Mouse (Mus musculus): ENCODE measurements at regions not wholly inside any gene's neighbourhood (a gene's known extent, or its start where the extent isn't known, plus 50 kb on each side); places are given as distances from the start of the nearest gene placed in this dataset.
A peak's percentile ranks its signal among the peaks of the same experiment; 100 is the strongest.

DNA sequence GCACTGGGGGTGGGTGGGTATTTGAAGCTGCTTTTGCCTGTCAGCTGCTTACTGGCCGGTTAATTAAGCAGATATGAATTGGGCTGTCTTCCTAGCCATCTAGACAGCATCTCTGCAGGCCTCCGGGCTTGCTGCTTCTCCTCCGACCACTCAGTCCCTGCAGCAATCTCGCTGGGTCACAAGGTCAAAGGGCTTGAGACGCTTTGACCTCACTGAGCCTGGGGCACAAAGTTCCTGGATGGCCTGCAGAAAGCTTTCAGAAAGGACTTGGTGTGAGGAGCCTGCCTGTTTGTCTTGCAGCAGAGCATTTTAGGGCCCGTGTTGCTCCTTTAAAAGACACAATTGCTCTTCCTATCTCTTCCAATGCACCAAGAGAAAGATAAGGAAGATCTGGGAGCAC is 83.7 kb upstream of the Ppp2r5a start:
- no peak for DNase-seq (ENCODE audit: low spot score)

GRCm38 (mm10) chr1:191484726-191485425 is 81.8 kb upstream of the Ppp2r5a start:
- no peak for DNase-seq (ENCODE audit: low spot score)

DNA sequence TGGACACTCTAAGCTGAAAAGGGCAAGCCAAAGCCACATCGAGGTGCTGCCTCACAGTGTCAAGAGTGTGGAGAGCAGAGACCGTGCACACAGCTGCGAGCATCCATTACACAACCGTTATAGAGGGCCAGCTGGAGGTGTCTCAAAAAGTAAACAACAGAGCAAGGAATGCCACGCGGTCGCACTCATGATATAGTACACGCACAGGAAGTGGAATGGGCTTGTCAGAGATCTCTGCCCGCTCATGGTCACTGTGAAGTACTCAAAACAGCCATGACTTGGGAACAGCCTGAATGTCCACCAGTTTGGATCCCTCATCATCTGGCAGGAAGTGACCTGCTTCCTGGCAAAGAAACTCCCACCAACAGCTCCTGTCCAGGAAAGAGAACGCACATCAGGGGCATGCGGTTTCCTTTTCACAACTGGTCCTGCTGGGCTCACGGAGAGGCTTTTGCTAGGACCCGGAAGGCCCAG is 76.9 kb upstream of the Ppp2r5a start:
- no peak for DNase-seq (ENCODE audit: low spot score)

- no peak for DNase-seq (ENCODE audit: low spot score)
Observed at GRCm38 (mm10) chr1:191472551-191472950, 69.5 kb upstream of the Ppp2r5a start.

- no peak for DNase-seq (ENCODE audit: low spot score)
Observed at GRCm38 (mm10) chr1:191471489-191471888, 68.4 kb upstream of the Ppp2r5a start.

DNA sequence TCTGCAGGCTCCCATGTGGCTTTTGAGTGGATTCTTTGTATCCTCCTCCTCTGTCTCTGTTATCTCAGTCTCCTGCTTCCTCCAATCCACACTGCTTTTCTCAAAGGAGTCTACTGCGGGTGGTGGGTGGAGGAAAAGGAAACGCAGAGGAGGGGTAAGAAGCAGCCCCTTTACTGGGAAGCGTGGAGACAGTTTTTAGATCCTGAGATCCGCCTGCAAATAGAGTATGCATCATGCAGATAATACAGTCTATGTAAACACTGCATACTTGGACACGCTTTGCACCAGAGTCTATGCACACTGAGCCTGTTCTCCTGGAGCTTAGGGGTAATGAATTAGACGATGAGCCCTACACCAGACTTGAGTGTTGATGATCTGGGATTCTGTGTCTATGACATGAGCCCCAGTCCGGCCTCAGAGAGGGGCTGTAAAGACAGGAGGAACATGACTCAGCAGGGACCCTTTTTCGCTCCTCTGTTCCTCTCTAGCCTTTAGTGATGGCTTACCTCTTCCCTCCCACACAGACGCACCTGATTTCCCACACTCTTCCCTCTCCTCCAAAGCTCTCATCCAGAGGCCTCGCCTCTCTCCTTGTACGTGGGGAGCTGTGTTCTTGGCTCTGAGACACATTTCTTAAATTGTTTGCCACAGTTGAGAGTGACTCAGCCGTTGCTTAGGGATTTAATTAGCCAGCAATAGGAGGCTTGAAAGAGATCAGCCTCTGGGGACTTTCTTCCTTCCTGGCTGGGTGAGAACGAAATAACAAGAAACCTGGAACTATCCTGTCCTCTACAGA is 67.3 kb upstream of the Ppp2r5a start:
- peak; percentile 90 for DNase-seq (ENCODE audit: low spot score)

DNA sequence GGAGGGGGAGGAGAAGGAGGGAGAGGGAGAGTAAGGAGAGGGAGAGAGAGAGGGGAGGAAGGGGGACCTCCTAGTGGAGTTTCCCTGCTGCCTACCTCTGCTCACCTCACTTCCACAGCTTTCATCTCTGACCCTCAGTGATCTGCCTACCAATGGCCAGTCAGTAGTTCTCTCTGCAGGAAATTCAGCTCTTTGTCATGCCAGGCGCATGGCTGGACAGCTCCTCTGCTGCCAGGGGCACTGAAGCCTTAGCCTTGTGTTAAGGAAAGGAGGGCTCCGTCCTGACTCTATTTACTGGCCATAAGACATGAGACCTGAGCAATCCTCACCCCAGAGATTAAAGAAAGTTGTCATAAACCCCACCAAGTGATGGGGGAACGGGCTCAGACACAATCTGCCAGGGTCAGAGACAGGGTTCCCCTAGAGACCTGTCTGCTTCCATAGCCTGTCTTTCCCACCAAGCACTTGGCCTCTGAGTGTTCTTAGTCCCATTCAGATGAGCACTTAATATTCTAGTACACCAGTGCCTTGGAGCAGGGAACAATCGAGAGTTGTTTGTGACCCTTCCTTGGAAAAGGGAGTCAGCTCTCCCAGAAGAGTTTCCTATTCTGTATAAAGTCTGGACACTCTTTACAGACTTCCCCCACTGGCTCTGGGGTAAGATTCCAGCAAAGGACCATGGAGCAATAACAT is 65.9 kb upstream of the Ppp2r5a start:
- DNase-seq (ENCODE audit: low spot score): no peak

GRCm38 (mm10) chr1:191466261-191466660 is 63.2 kb upstream of the Ppp2r5a start:
- DNase-seq (ENCODE audit: low spot score): no peak

DNA sequence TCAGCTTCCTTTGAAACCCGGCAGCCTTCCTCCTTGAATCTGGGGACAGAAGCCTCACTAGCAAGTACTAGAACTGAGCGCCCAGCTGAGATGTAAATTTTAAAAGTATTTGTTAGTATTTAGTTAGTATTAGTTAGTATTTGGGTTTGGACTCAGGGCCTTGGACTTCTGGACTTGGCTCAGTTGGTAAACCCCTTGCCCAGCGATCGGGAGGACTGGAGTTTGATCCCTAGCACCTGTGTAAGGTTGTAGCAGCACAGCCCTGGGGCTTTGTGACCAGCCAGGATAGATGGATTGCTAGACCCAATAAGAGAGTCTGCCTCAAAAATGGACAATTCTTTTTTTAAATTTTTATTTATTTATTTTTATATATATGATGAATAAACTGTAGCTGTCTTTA is 62.7 kb upstream of the Ppp2r5a start:
- DNase-seq (ENCODE audit: low spot score): no peak

DNA sequence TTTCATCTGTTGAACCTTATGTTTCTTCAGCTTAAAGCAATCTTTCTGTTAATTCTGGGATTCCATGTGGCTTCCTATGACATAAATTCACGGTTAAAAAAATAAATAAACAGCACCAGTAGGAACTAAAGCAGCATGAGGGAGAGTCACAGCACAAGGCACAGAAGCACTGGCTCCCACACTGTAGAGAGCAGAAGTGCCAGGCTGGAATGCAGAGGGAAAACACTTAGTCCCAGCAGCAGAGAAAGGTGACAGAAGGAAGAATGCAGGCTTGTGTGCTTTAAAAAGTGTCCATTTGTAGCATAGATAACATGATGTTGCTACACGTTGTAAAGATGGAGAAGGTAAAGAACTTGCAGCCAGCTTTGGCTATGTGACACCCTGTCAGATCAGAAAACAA is 62.1 kb upstream of the Ppp2r5a start:
- DNase-seq (ENCODE audit: low spot score): no peak

- peak; percentile 71 for DNase-seq (ENCODE audit: low spot score)
Observed at GRCm38 (mm10) chr1:191461811-191462491, 58.9 kb upstream of the Ppp2r5a start.

- no peak for DNase-seq (ENCODE audit: low spot score)
Observed at GRCm38 (mm10) chr1:191459066-191459465, 56.0 kb upstream of the Ppp2r5a start.

- no peak for DNase-seq (ENCODE audit: low spot score)
Observed at GRCm38 (mm10) chr1:191458292-191458691, 55.2 kb upstream of the Ppp2r5a start.

GRCm38 (mm10) chr1:191457103-191457502 is 54.0 kb upstream of the Ppp2r5a start:
- DNase-seq (ENCODE audit: low spot score): no peak

DNA sequence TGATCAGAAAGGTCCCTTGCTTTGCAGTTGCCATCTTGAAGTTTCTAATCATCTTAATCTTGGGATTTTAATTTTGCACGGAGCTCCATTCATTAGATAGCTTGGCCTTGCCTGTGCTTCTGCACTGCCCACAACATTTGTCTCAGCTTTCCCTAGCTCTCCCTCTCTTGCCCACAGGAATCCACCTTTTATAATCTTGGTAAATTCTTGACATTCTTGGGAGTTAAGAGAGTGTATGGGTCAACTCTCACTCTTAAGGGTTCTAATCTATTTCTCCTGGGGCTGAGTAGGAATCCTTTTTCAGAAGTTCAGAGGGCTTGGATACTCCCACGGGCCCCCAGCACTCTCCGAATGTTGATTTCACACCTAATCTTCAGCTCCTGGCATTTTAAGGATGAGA is 51.5 kb upstream of the Ppp2r5a start:
- DNase-seq (ENCODE audit: low spot score): no peak

DNA sequence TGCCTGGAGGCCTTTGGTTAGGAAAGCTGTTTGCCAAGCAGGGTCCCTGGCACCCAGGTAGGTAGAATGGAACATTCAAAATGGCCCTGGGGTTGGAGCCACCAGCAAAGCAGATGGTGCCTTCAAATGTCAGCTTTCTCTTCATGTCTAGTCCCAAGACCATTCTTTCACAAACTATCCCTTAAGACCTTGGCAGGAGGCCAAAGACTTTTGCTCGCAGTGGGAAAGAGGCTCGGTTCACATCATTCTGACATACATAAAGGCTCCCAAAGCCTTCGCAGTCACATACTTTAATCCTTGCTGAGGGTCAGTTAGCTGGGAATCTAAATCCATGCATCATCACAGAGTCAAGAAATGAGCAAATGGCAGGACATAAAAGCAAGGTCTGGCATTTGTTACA is 50.5 kb upstream of the Ppp2r5a start:
- no peak for DNase-seq (ENCODE audit: low spot score)

All from MN1 (cell line).